In the genomic region with DNA sequence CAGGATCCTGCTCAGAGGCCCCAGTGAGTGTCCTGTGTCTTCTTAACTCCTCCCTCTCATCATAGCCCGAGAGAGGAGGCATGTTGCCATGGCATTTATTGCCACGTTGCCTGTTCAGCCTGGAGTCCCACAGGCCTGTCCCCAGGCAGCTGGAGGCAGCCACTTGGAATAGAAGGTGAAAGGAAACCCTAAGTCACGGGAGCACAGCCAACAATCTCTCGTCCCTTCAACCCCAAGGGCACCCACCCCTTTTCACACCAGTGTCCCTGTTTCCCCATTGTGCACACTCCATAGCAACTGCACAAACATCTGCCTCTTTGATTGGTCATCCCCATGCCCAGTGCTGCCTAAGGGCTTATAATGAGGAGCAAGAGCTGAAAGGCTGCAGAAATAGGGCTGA, we compare ENCODE assay signal across 9 mouse cellular contexts. TPM values are rescaled to one million over a fixed set of nuclear protein-coding genes. Genes with fewer than 3 reads are reported as not detected.
DNase-seq lines count a peak whose midpoint lies in the region; ATAC-seq lines count a peak whose summit lies in the region.
"Had no signal": no experiment of that assay in that cellular context is flagged by ENCODE, and none has a peak within 500 bp of the region (broad histone marks: within the 10 kb centered on the region; RNA-seq: fewer than 3 reads in every experiment).

No protein-coding gene starts in this region.

- H3K27ac ChIP-seq in embryonic facial prominence, embryonic 14.5 days (replicated peaks; ENCODE audit: low read depth, low read length), result no peak overlapping the region
- peak overlapping the region; percentile 8; the same call in 1 of the 2 replicates for H3K27ac ChIP-seq in neural tube, embryonic 14.5 days (ENCODE audit: low read depth, low read length)

- H3K4me2 ChIP-seq in embryonic facial prominence, embryonic 14.5 days (ENCODE audit: low read depth, low read length), result no peak overlapping the region
- no peak overlapping the region for H3K4me2 ChIP-seq in neural tube, embryonic 14.5 days (ENCODE audit: low read depth, low read length)

- no peak overlapping the region for H3K4me3 ChIP-seq in embryonic facial prominence, embryonic 14.5 days (ENCODE audit: low read depth, low read length)
- H3K4me3 ChIP-seq in neural tube, embryonic 14.5 days (ENCODE audit: low read depth, low read length), result no peak overlapping the region

- WGBS in embryonic facial prominence, embryonic 14.5 days, result 31% methylated on average over 4 of the region's 4 CpGs
- 3% methylated on average over 4 of the region's 4 CpGs for WGBS in neural tube, embryonic 14.5 days

- ATAC-seq in embryonic facial prominence, embryonic 14.5 days (ENCODE audit: low read depth), result peak; percentile 68
- peak; percentile 88 for ATAC-seq in neural tube, embryonic 14.5 days (ENCODE audit: low read depth)
- ATAC-seq in erythroid progenitor cell, adult 5-6 weeks (replicated peaks; ENCODE audit: low FRiP score, poor library complexity, severe bottlenecking), result no peak

- H3K9ac ChIP-seq in embryonic facial prominence, embryonic 14.5 days (ENCODE audit: low read depth, low read length), result no peak overlapping the region
- no peak overlapping the region for H3K9ac ChIP-seq in neural tube, embryonic 14.5 days (replicated peaks; ENCODE audit: low read depth, low read length)

- no peaks in the 10 kb centered on the region; the same call in 1 of the 2 replicates for H3K4me1 ChIP-seq in embryonic facial prominence, embryonic 14.5 days (ENCODE audit: control insufficient read depth, insufficient read depth, low read length)
- H3K4me1 ChIP-seq in neural tube, embryonic 14.5 days (ENCODE audit: control insufficient read depth, insufficient read depth, low read length), result peaks cover 24% of the 10 kb centered on the region

- H3K9me3 ChIP-seq in embryonic facial prominence, embryonic 14.5 days (ENCODE audit: control insufficient read depth, low read length), result no peaks in the 10 kb centered on the region
- H3K9me3 ChIP-seq in neural tube, embryonic 14.5 days (ENCODE audit: control insufficient read depth, low read length), result no peaks in the 10 kb centered on the region

- peak; percentile 39 to 63 for DNase-seq in left cerebral cortex, postnatal 14 days (ENCODE audit: low spot score in 2 of 2)
- DNase-seq in left cerebral cortex, postnatal 36 days (ENCODE audit: low spot score in 2 of 2), result no peak
- DNase-seq in embryonic facial prominence, embryonic 14.5 days (ENCODE audit: low spot score), result peak; percentile 16
- DNase-seq in layer of hippocampus, adult 8-10 months (ENCODE audit: low spot score in 2 of 2), result peak; percentile 62 to 75
- no peak for DNase-seq in urinary bladder, adult 2 months (ENCODE audit: low spot score)
- no peak for DNase-seq in frontal cortex, postnatal 14 days (ENCODE audit: low spot score in 2 of 2)
- DNase-seq: liver had no signal

- H3K36me3 ChIP-seq in embryonic facial prominence, embryonic 14.5 days (ENCODE audit: control insufficient read depth, insufficient read depth, low read length), result no peaks in the 10 kb centered on the region
- H3K36me3 ChIP-seq in neural tube, embryonic 14.5 days (ENCODE audit: control insufficient read depth, insufficient read depth, low read length), result no peaks in the 10 kb centered on the region

- H3K27me3 ChIP-seq in embryonic facial prominence, embryonic 14.5 days (replicated peaks; ENCODE audit: control insufficient read depth, insufficient read depth, low read length), result no peaks in the 10 kb centered on the region
- H3K27me3 ChIP-seq in neural tube, embryonic 14.5 days (ENCODE audit: control insufficient read depth, insufficient read depth, low read length), result no peaks in the 10 kb centered on the region

- intact Hi-C loops in left cerebral cortex, postnatal 14 days (cut with DNase I), result no loop called here
- intact Hi-C loops in left cerebral cortex, postnatal 36 days (cut with DNase I), result no loop called here

RNA-seq across cellular contexts. Expression of a gene that starts 28.8 kb away (rescaled TPM):
- total RNA-seq in left cerebral cortex, postnatal 14 days (2021), result 100 to 1,000 TPM; 230 to 236 TPM
- total RNA-seq in left cerebral cortex, postnatal 36 days (2021), result 100 to 1,000 TPM; 313 to 321 TPM
- polyA plus RNA-seq in embryonic facial prominence, embryonic 14.5 days (2014; fragmentation: Nextera tagmentation; extraction: Ambion mirVana), result 1.9 and 2.5 TPM in 2 replicates
- 100 to 1,000 TPM; 348 to 418 (median 386) TPM for total RNA-seq in layer of hippocampus, adult 8-10 months (2022)
- 29.7 and 33.1 TPM in 2 replicates for polyA plus RNA-seq in neural tube, embryonic 14.5 days (2014; fragmentation: Nextera tagmentation; extraction: Ambion mirVana)
- polyA plus RNA-seq in urinary bladder, adult 2 months (2012; rRNA removed), result 1.4 and 2.9 TPM in 2 replicates
- total RNA-seq in erythroid progenitor cell, adult 5-6 weeks (2015; ENCODE audit: low replicate concordance), result not detected in 2 replicates
- not detected in 2 replicates for total RNA-seq in erythroid progenitor cell, adult 5-6 weeks (2017; ENCODE audit: low replicate concordance)

RNA-seq across cellular contexts. Expression of a gene that starts 31.2 kb away (rescaled TPM):
- total RNA-seq in left cerebral cortex, postnatal 14 days (2021), result 1 to 10 TPM; 1.2 to 1.6 TPM
- 1 to 10 TPM; 1.6 to 2.3 TPM for total RNA-seq in left cerebral cortex, postnatal 36 days (2021)
- polyA plus RNA-seq in embryonic facial prominence, embryonic 14.5 days (2014; fragmentation: Nextera tagmentation; extraction: Ambion mirVana), result 1.5 and 1.6 TPM in 2 replicates
- total RNA-seq in layer of hippocampus, adult 8-10 months (2022), result 1 to 10 TPM; 1.4 to 2.2 (median 1.7) TPM
- 0.72 and 1.1 TPM in 2 replicates for polyA plus RNA-seq in neural tube, embryonic 14.5 days (2014; fragmentation: Nextera tagmentation; extraction: Ambion mirVana)
- polyA plus RNA-seq in urinary bladder, adult 2 months (2012; rRNA removed), result 32.0 and 49.0 TPM in 2 replicates
- total RNA-seq in erythroid progenitor cell, adult 5-6 weeks (2015; ENCODE audit: low replicate concordance), result not detected in 2 replicates
- not detected in 2 replicates for total RNA-seq in erythroid progenitor cell, adult 5-6 weeks (2017; ENCODE audit: low replicate concordance)

Comparison
In these comparisons a context has a peak if more than half of its experiments do, and no peak if none do; other contexts are left out.
1. DNase-seq: peak in left cerebral cortex, postnatal 14 days (2 of 2), embryonic facial prominence, embryonic 14.5 days (single experiment) and layer of hippocampus, adult 8-10 months (2 of 2); none in left cerebral cortex, postnatal 36 days (0 of 2), urinary bladder, adult 2 months (single experiment) and frontal cortex, postnatal 14 days (0 of 2).
2. RNA of a gene that starts 28.8 kb away (total RNA-seq): 348 to 418 TPM in layer of hippocampus, adult 8-10 months, 313 to 321 TPM in left cerebral cortex, postnatal 36 days and 230 to 236 TPM in left cerebral cortex, postnatal 14 days; not detected in erythroid progenitor cell, adult 5-6 weeks; every median in the first group is over 100 times any median in the second.